Mouse (Mus musculus): ENCODE measurements around the gene Dzip1.

Dzip1 gene

GRCm38 (mm10) chr14:118924673-118925615, at the start of gene Dzip1:
TSS of gene Dzip1 (minus strand) at chr14:118925460.
- DNase-seq (ENCODE audit: low read depth, low spot score), result peak; percentile 91

GRCm38 (mm10) chr14:118972268-118972667, 47.0 kb upstream of the Dzip1 start:
- no peak for DNase-seq (ENCODE audit: low read depth, low spot score)

GRCm38 (mm10) chr14:118967646-118968045, 42.4 kb upstream of the Dzip1 start:
- DNase-seq (ENCODE audit: low read depth, low spot score), result no peak

GRCm38 (mm10) chr14:118965356-118966000, 40.2 kb upstream of the Dzip1 start:
- no peak for DNase-seq (ENCODE audit: low read depth, low spot score)

- no peak for DNase-seq (ENCODE audit: low read depth, low spot score)
Measured at GRCm38 (mm10) chr14:118958010-118958409, 32.8 kb upstream of the Dzip1 start.

DNA sequence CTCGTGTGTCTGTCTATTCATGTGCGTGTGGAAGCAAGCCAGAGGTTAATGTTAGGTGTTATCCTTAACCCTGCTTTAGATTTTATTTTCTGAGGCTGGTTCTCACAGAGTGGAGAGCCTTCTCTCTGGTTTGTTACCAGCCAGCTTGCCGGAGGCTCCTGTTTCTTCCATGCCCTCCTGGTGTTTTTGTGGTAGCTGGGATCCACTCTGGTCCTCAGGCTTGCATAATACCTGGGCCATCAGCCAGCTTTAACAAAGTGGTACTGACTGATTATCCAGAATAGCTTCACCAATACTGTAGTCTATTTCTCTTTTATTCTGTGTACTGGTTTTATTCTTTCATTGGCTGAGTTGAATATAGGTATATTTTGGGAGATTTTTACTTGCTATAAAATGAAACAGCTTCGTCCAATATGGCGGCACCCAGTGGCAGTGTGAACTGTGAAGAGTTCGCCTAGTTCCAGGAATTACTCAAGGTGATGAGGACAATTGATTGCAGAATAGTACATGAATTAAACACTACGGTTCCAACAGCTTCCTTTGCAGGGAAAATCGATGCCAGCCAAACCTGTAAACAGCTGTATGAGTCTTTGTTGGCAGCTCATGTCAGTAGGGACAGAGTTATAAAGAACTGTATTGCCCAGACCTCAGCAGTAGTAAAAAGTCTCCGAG, 26.8 kb upstream of the Dzip1 start:
- DNase-seq (ENCODE audit: low read depth, low spot score), result no peak

- no peak for DNase-seq (ENCODE audit: low read depth, low spot score)
Measured at GRCm38 (mm10) chr14:118948841-118949240, 23.6 kb upstream of the Dzip1 start.

DNA sequence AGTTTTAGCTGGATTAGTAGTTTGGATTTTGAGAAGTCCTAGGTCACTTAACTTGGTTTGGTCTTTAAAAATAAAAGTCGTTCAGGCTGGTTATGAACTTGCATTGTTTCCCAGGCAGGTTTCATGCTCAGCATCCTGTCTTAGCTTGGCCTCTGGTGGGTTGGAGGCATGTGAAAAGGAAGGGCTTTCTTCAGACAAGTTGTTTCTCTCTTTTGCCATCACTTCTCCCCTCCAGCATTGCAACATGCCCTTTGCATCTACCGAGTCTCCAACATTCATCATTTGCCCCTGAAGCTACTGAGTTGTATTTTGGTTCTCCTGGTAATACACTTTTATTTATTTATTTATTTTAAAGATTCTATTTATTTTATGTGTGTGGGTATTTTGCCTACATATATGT, 19.4 kb upstream of the Dzip1 start:
- no peak for DNase-seq (ENCODE audit: low read depth, low spot score)

GRCm38 (mm10) chr14:118942076-118942475, 16.8 kb upstream of the Dzip1 start:
- no peak for DNase-seq (ENCODE audit: low read depth, low spot score)

GRCm38 (mm10) chr14:118940796-118941495, 15.7 kb upstream of the Dzip1 start:
- DNase-seq (ENCODE audit: low read depth, low spot score), result no peak

DNA sequence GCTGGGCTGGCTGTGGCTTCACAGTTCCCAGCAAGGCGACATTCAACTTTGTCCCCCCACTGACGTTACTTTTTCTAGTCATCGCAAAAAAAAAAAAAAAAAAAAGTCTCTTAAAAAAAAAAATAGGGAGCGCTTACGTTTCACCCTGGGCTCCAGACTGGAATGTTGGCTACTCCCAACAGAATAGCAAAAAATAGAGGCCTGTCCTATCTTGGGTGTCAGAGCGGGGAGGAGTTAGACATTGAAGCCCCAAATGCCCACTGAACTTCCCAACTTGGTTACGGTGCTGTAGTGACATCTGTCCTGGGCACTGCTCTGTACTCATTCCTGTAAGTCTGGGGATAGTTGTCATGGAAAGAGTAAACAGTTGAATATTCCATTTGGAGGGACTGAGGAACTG, 13.3 kb upstream of the Dzip1 start:
- DNase-seq (ENCODE audit: low read depth, low spot score), result no peak

- DNase-seq (ENCODE audit: low read depth, low spot score), result peak; percentile 96
Measured at GRCm38 (mm10) chr14:118937533-118938492, 12.6 kb upstream of the Dzip1 start, which contains the start of gene Dnajc3. TSS of gene Dnajc3 (plus strand) at chr14:118937976.

DNA sequence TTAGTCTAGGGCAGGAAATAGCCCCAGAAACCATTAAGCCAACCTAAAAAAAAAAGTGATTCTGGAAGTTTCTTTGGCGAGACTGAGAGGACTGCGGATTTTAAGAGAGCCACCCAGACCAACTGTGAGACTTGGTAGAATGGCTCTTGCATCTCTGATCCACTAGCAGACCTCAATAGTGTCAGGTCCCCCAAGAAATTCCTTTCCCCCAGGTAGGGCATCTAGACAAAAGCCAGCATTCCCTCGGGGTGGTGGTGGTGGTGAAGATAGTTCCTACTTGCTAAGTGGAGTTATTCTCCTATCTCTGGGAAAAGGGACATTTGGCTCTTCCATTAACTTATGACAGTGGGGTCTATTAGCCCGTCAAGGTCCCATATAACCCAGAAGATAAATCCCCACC, 11.7 kb upstream of the Dzip1 start:
- no peak for DNase-seq (ENCODE audit: low read depth, low spot score)

GRCm38 (mm10) chr14:118936236-118936635, 11.0 kb upstream of the Dzip1 start:
- no peak for DNase-seq (ENCODE audit: low read depth, low spot score)

DNA sequence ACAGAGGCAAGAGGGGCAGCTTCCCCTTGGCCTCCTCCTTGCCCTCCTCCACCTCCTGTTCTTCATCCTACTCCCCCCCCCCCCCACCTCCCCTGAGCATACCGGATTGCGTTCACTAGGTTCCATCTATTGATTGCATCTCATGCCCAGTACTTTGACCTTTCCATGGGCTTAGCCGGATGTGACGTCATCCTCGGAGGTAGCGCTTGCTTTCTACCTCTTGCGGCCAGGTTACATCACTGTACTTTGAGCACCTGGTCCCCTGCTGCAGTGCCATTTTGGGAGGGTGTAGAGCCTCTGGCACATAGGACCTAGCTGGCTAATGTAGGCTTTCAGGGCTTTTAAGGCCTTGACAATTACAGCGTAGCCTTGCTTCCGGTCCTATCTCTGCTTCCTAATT, 9.4 kb upstream of the Dzip1 start:
- DNase-seq (ENCODE audit: low read depth, low spot score), result no peak

DNA sequence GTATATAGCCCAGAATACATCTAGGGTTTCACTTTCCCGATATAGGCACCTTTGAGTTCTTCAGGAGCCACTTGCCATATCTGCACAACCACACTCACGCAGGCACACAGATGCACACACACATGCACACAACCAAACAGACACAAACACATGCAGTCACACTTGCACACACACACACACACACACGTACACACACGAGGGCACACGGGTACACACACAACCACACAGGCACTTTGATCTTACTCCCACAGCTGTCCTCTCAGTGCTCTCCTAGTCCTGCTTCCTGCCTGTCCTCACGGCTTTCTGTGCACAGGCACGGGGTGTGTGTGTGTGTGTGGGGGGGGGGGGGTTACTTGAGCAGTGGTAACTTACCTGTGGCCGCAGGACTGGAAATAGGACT, 7.7 kb upstream of the Dzip1 start:
- no peak for DNase-seq (ENCODE audit: low read depth, low spot score)

DNA sequence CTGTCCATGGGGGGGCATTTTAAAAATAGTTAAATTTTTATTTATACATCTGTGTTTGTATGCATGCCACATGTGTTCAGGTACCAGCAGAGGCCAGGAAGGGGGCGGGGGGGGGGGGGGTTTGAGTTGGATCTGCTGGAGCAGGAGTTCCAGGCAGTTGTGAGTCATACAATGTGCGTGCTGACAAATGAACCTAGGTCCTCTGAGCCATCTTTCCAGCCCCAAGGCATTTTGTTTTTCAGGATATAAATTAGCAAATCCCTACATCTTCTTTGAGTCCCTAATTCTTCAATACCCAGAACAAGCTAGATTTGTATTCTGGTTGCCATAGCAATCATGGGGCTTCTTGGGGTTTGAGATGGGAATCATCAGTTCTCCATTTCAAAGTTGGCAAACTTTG, 5.9 kb upstream of the Dzip1 start:
- no peak for DNase-seq (ENCODE audit: low read depth, low spot score)

DNA sequence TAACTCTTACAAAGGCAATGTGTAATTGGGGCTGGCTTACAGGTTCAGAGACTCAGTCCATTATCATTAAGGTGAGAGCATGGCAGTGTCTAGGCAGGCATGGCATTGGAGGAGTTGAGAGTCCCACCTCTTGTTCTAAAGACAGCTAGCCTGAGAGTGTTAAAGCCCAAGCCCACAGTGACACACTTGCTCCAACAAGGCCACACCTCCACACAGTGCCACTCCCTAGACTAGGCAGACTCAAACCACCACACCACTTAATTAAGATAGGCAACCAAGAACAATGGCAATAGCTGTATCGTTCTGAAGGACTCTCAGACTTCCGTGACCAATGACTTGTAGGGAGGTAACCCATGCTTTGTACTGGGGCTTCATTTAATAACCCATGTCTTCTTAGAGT, 5.5 kb upstream of the Dzip1 start:
- no peak for DNase-seq (ENCODE audit: low read depth, low spot score)

- DNase-seq (ENCODE audit: low read depth, low spot score), result no peak
Measured at GRCm38 (mm10) chr14:118929779-118930178, 4.5 kb upstream of the Dzip1 start.

DNA sequence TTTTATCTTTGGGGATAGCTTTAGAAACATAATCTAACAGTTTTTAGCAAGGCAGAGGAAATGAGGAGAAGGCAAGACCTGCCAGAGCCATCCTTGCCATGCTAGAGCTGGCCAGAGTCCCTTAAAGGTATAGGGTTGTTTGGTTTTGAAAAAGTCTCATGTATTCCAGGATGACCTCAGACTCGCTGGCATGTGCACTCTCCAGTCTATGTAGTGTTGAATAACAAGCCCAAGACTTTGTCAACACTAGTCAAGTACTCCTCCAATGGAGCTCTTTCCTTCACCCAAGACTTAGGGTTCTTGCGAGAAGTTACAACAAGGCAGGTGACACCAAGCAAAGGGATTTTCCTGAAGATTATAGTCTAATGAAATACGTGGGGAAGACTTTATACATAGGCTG, 3.3 kb upstream of the Dzip1 start:
- no peak for DNase-seq (ENCODE audit: low read depth, low spot score)
